In genomic region chr2:34436321-34436720, GRCm38 (mm10) we compare ENCODE assay signal across 8 mouse cellular contexts.
"Had no signal": no experiment of that assay in that cellular context is flagged by ENCODE, and none has a peak within 500 bp of the region (broad histone marks: within the 10 kb centered on the region; RNA-seq: fewer than 3 reads in every experiment).

No protein-coding gene starts in this region.

- ATAC-seq: lung, postnatal 0 days had no signal

- DNase-seq: kidney, adult 8-10 months; kidney, postnatal 25 days; lung, adult 2 months; lung, postnatal 36 days; midbrain, embryonic 14.5 days; right cerebral cortex, postnatal 4 days; thymus, postnatal 36 days had no signal
